Mouse (Mus musculus): ENCODE data around the gene Agxt. TPM values are rescaled to one million over a fixed set of nuclear protein-coding genes. Genes with fewer than 3 reads are reported as not detected.

Gene Agxt
- total RNA-seq, 4 experiments from 2014 or later, result not detected

GRCm38 (mm10) chr1:93144176-93144575 is 9.1 kb downstream of the Agxt start:
- DNase-seq (ENCODE audit: low spot score in 2 of 2), result no peak

GRCm38 (mm10) chr1:93150907-93151661 is 16.0 kb downstream of the Agxt start:
- DNase-seq (ENCODE audit: low spot score in 2 of 2), result no peak

- no peak for DNase-seq (ENCODE audit: low spot score in 2 of 2)
Measured at GRCm38 (mm10) chr1:93157566-93157965, 22.5 kb downstream of the Agxt start.

GRCm38 (mm10) chr1:93158916-93159315 is 23.9 kb downstream of the Agxt start:
- DNase-seq (ENCODE audit: low spot score in 2 of 2), result no peak

- no peak for DNase-seq (ENCODE audit: low spot score in 2 of 2)
Measured at GRCm38 (mm10) chr1:93159566-93160500, 24.8 kb downstream of the Agxt start.

- DNase-seq (ENCODE audit: low spot score in 2 of 2), result no peak
Measured at GRCm38 (mm10) chr1:93160501-93161133, 25.6 kb downstream of the Agxt start, which contains the start of gene 2310007B03Rik. TSS of gene 2310007B03Rik (minus strand) at chr1:93160948.

GRCm38 (mm10) chr1:93161350-93161749 is 26.3 kb downstream of the Agxt start:
- DNase-seq (ENCODE audit: low spot score in 2 of 2), result no peak

GRCm38 (mm10) chr1:93161921-93162320 is 26.9 kb downstream of the Agxt start:
- DNase-seq (ENCODE audit: low spot score in 2 of 2), result no peak

GRCm38 (mm10) chr1:93162588-93162987 is 27.5 kb downstream of the Agxt start:
- no peak for DNase-seq (ENCODE audit: low spot score in 2 of 2)

- no peak for DNase-seq (ENCODE audit: low spot score in 2 of 2)
Measured at GRCm38 (mm10) chr1:93165447-93165846, 30.4 kb downstream of the Agxt start.

GRCm38 (mm10) chr1:93166346-93167079 is 31.5 kb downstream of the Agxt start:
- no peak for DNase-seq (ENCODE audit: low spot score in 2 of 2)

GRCm38 (mm10) chr1:93168295-93168775 is 33.3 kb downstream of the Agxt start, which contains the start of gene Crocc2:
TSS of gene Crocc2 (plus strand) at chr1:93168725.
- no peak for DNase-seq (ENCODE audit: low spot score in 2 of 2)

GRCm38 (mm10) chr1:93173665-93174064 is 38.6 kb downstream of the Agxt start:
- DNase-seq (ENCODE audit: low spot score in 2 of 2), result no peak

GRCm38 (mm10) chr1:93174399-93174798 is 39.4 kb downstream of the Agxt start:
- peak; percentile 27 to 80 for DNase-seq (ENCODE audit: low spot score in 2 of 2)

GRCm38 (mm10) chr1:93175849-93176248 is 40.8 kb downstream of the Agxt start:
- DNase-seq (ENCODE audit: low spot score in 2 of 2), result no peak

GRCm38 (mm10) chr1:93176525-93177332 is 41.7 kb downstream of the Agxt start:
- peak; percentile 30 to 41 for DNase-seq (ENCODE audit: low spot score in 2 of 2)

- DNase-seq (ENCODE audit: low spot score in 2 of 2), result no peak
Measured at GRCm38 (mm10) chr1:93182281-93182680, 47.2 kb downstream of the Agxt start.

- peak; percentile 51 to 82 for DNase-seq (ENCODE audit: low spot score in 2 of 2)
Measured at GRCm38 (mm10) chr1:93184071-93184828, 49.2 kb downstream of the Agxt start.

- no peak for DNase-seq (ENCODE audit: low spot score in 2 of 2)
Measured at GRCm38 (mm10) chr1:93190726-93191305, 55.8 kb downstream of the Agxt start.

All from layer of hippocampus, adult 8-10 months (tissue).